Mouse (Mus musculus) intestine, postnatal 0 days (tissue): Measurements from ENCODE around the gene Gm49336. TPM values are rescaled to one million over a fixed set of nuclear protein-coding genes. Genes with fewer than 3 reads are reported as not detected.
A peak's percentile ranks its signal among the peaks of the same experiment; 100 is the strongest.

Source experiments
- ATAC-seq: fragments of 200-750 bp; cut with Nextera tagmentation; 2 replicates; pipeline ENCODE4 v1.8.0; 2017; ENCODE audit warnings: mild to moderate bottlenecking, moderate TSS enrichment, moderate library complexity
- H3K27ac ChIP-seq: fragments of 300-500 bp; sonication (generic); 2 replicates; pipeline ENCODE4 v1.5.1; 2014; ENCODE audit warnings: mild to moderate bottlenecking, low read depth, low read length, moderate library complexity
- H3K27me3 ChIP-seq: fragments of 300-500 bp; sonication (generic); replicated peaks from 2 replicates; pipeline ENCODE4 v1.6.1; 2014; ENCODE audit warnings: low read length, mixed read lengths; ENCODE audit not compliant: control insufficient read depth, insufficient read depth
- H3K36me3 ChIP-seq: fragments of 300-500 bp; sonication (generic); 2 replicates; pipeline ENCODE4 v1.6.1; 2014; ENCODE audit warnings: mild to moderate bottlenecking, moderate library complexity; ENCODE audit not compliant: control insufficient read depth, insufficient read depth
- H3K4me1 ChIP-seq: fragments of 300-500 bp; sonication (generic); replicated peaks from 2 replicates; pipeline ENCODE4 v1.6.1; 2014; ENCODE audit warnings: antibody characterized with exemption, low read length, mixed read lengths; ENCODE audit not compliant: control insufficient read depth, insufficient read depth
- H3K4me2 ChIP-seq: fragments of 300-500 bp; sonication (generic); replicated peaks from 2 replicates; pipeline ENCODE4 v1.6.1; 2014; ENCODE audit warnings: low read depth, mild to moderate bottlenecking, moderate library complexity
- H3K4me3 ChIP-seq: fragments of 300-500 bp; sonication (generic); 2 replicates; pipeline ENCODE4 v1.5.1; 2014; ENCODE audit warnings: low read depth, low read length
- H3K9ac ChIP-seq: fragments of 300-500 bp; sonication (generic); 2 replicates; pipeline ENCODE4 v1.6.1; 2014; ENCODE audit warnings: mild to moderate bottlenecking, low read depth, low read length
- H3K9me3 ChIP-seq: fragments of 300-500 bp; sonication (generic); 2 replicates; pipeline ENCODE4 v1.6.1; 2016; ENCODE audit warnings: mixed run types; ENCODE audit not compliant: control insufficient read depth
- CTCF ChIP-seq: sonication (generic); IDR thresholded peaks from 2 replicates; pipeline ENCODE4 v1.5.1; 2016; ENCODE audit warnings: low read depth, mild to moderate bottlenecking, control low read depth, antibody characterized with exemption, moderate library complexity
- WGBS: fragments of 180-500 bp; shearing (Covaris S2); extraction: QIAGEN DNeasy Blood & Tissue Kit; methylation state at CpG from one replicate; pipeline ENCODE4 v1.1.7; 2014; 5-methylcytosine and 5-hydroxymethylcytosine counted together
- polyA plus RNA-seq: library from polyadenylated mRNA; unstranded; fragments of >200 nt; fragmentation: Nextera tagmentation; extraction: Ambion mirVana; gene quantifications from 2 replicates; pipeline ENCODE4 v1.2.1, GENCODE M21; 2015

Gm49336 gene
- polyA plus RNA-seq, 1 experiment from 2014 or later: 17.4 TPM

DNA sequence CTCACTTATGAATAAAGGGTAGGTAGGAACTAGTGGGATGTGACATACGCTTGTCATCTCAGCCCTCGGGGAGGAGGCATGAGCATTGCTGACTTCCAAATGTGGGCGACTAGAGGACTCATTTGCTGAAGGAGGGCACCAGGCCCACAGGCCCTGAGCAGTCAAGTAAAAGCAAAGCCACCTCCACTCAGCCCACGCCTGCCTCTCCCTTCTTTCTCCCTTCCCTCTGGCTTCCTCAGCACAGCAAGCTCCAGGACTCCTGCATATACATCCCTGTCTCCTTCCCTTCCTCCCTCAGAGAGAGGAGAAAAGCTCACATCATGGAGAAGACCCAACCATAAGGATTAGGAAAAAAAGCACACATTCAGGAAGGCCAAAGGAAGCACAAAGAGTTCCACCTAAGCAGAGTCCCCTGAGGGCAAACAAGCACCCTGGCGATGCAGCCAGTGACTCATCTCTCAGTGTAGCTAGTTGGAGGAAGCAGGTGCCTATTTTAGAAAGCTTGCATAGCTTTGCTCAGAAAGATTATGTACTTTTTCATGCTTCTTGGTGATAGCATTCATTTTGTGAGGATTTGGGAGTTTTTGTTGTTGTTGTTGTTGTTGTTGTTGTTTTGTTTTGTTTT, 63.0 kb downstream of the Gm49336 start:
- ATAC-seq: no peak
- Histone ChIP-seq H3K4me1 (no peaks in the 10 kb centered on the region), H3K27me3 (no peaks in the 10 kb centered on the region), H3K27ac (no peak overlapping the region), H3K9ac (no peak overlapping the region), H3K36me3 (no peaks in the 10 kb centered on the region), H3K4me3 (no peak overlapping the region), H3K4me2 (no peak overlapping the region), H3K9me3 (no peaks in the 10 kb centered on the region)
- TF ChIP-seq CTCF: no peak
- WGBS: 84% methylated on average over 5 of the region's 5 CpGs

DNA sequence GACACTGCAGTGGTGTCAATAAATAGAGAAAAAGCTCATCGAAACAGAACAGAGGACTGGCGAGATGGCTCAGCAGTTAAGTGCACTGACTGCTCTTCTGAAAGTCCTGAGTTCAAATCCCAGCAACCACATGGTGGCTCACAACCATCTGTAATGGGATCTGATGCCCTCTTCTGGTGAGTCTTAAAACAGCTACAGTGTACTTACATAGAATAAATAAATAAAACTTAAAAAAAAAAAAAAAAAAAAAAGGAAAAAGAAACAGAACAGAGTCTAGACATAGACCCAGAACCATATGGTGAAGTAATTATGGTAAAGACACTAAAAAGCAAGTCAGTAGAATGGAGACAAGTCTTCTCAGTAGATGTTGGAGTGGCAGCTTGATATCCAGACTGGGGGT, 70.0 kb downstream of the Gm49336 start:
- no peak for ATAC-seq
- H3K27me3 ChIP-seq: no peaks in the 10 kb centered on the region
- H3K4me3 ChIP-seq: no peak overlapping the region
- 0 out of 2 replicates have a peak, but pooled peaks cover 5% of the 10 kb centered on the region for H3K36me3 ChIP-seq
- peaks cover 6% of the 10 kb centered on the region; the same call in 1 of the 2 replicates for H3K4me1 ChIP-seq
- no peaks in the 10 kb centered on the region for H3K9me3 ChIP-seq
- no peak overlapping the region for H3K27ac ChIP-seq
- no peak overlapping the region for H3K9ac ChIP-seq
- WGBS: 92% methylated on average over 2 of the region's 2 CpGs
- peak; percentile 34 for TF ChIP-seq CTCF
- H3K4me2 ChIP-seq: no peak overlapping the region

DNA sequence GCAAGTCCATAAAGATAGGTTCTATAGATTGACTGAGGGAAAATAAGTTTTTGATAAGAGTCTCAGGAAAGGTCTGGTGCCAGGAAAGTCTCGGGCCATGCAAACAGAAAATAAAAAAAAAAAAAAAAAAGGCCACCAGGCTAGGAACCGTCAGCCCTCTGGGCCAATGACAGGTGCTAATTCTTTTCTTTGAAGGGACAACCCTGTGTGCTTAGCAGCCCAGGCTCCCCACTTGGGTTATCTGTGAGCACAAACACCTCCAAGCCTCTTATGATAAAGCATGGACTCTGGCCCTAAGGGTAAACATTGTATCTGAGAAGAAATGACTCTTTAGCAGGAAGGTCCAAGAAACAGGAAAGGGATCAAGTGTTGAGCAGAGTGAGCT, 72.7 kb downstream of the Gm49336 start:
- Histone ChIP-seq H3K9ac (no peak overlapping the region; the same call in 1 of the 2 replicates), H3K4me3 (peak overlapping the region; percentile 51), H3K9me3 (no peaks in the 10 kb centered on the region), H3K36me3 (0 out of 2 replicates have a peak, but pooled peaks cover 5% of the 10 kb centered on the region), H3K27me3 (no peaks in the 10 kb centered on the region), H3K4me1 (peaks cover 6% of the 10 kb centered on the region; the same call in 1 of the 2 replicates), H3K4me2 (peak overlapping the region; percentile 89), H3K27ac (peak overlapping the region; percentile 72)
- no peak for TF ChIP-seq CTCF
- WGBS: 21% methylated on average over 2 of the region's 2 CpGs
- ATAC-seq: peak; percentile 90

DNA sequence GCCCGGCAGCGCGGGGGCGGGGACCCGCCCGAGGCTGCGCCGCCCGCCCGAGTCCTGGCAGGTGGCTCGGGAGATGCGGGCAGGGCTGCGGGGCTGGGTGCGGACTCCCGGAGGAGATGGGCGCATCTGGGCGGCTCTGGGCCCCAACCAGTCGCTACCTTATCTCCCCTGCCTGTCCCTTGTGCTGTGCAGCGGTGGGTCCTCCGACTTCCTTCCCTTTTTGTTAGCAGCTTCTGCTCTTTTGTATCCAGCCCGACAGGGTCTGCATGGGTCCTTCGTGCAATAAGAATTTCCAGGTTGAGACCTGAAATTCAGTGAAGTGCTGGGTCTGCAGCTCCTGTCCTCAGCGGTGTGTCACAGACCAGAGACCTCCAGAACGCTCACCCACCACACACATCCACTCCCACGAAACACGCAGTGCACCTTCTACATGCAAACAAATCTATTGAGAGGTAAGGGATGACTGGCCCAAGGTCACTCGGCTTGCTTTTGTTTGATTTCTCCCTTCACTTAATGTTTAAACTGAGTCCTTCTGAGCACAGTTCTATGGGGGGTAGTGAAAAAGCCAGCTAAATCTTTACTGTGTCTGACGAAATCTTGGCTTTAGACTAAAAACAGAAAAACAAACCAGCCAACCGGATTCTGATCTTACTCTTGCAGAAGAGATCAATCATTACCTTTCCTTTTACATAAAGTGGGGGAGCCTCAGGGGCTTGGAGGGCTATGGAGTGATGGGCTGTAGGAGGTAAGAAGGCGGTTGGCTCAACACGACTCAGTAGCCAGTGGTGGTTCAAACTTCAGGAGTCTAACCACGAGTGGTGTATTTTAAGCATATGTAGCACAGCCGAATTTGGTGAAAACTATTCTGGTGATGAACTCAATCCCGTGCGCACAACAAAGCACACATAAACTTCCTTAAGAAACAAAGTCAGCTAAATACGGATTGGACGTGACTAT, 73.4 kb downstream of the Gm49336 start:
- H3K36me3 ChIP-seq: 0 out of 2 replicates have a peak, but pooled peaks cover 5% of the 10 kb centered on the region
- 12% methylated on average over 32 of the region's 37 CpGs for WGBS
- H3K9me3 ChIP-seq: no peaks in the 10 kb centered on the region
- no peaks in the 10 kb centered on the region for H3K27me3 ChIP-seq
- no peak for TF ChIP-seq CTCF
- peak overlapping the region; percentile 51 for H3K4me3 ChIP-seq
- peak overlapping the region; percentile 70 for H3K9ac ChIP-seq
- peak overlapping the region; percentile 89 for H3K4me2 ChIP-seq
- no peak for ATAC-seq
- H3K27ac ChIP-seq: peak overlapping the region; percentile 72
- H3K4me1 ChIP-seq: peaks cover 8% of the 10 kb centered on the region; the same call in 1 of the 2 replicates

DNA sequence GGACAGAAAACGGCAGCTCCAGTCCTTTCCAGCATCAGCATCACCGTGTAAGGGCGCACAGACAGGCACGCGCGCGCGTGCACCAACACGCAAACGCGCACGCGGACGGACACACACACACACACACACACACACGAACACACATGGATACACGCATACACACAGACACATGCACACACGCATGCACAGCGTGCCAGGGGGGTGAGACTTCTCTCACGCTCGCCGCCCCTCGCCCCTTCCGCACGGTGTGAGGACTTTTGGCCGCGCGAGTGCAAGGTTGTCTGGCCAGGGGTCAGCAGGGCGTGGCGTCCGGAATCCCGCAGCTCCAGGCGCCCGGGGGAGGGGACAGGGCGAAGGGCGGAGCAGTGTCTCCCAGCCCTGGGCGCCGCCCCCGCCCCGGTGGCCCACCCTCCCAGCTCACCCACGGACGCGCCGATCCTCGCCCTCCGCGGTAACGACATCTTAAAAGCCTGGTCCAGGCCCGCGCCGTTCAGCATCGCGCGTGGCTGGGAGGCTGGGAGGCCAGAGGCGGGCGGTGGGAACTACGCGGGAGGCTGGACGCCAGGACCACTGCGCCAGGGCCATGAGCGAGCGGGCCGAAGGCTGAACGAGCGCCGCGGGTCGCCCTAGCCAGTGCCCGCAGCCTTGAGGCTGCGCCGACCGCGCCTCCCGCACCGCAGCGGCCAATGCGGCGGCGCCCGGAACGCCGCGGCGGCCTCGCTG, 74.3 kb downstream of the Gm49336 start:
- peak overlapping the region; percentile 51 for H3K4me3 ChIP-seq
- no peaks in the 10 kb centered on the region for H3K9me3 ChIP-seq
- WGBS: under 1% methylated on average over 59 of the region's 84 CpGs
- no peak for TF ChIP-seq CTCF
- no peaks in the 10 kb centered on the region for H3K27me3 ChIP-seq
- peak; percentile 49 for ATAC-seq
- H3K27ac ChIP-seq: peak overlapping the region; percentile 72
- 0 out of 2 replicates have a peak, but pooled peaks cover 5% of the 10 kb centered on the region for H3K36me3 ChIP-seq
- peaks cover 8% of the 10 kb centered on the region; the same call in 1 of the 2 replicates for H3K4me1 ChIP-seq
- peak overlapping the region; percentile 70 for H3K9ac ChIP-seq
- H3K4me2 ChIP-seq: peak overlapping the region; percentile 89
